12 mouse cellular contexts compared by ENCODE assay signal in genomic region chr5:92745390-92746253, GRCm38 (mm10).
DNase-seq lines count a peak whose midpoint lies in the region; ATAC-seq and TF ChIP-seq lines count a peak whose summit lies in the region.
"Had no signal": no experiment of that assay in that cellular context is flagged by ENCODE, and none has a peak within 500 bp of the region (broad histone marks: within the 10 kb centered on the region; RNA-seq: fewer than 3 reads in every experiment).

No protein-coding gene starts in this region.

- 36% methylated on average over 8 of the region's 8 CpGs for WGBS in liver, embryonic 14.5 days (ENCODE audit: insufficient replicate concordance)
- 90% methylated on average over 8 of the region's 8 CpGs for WGBS in forebrain, embryonic 12.5 days
- 82% methylated on average over 8 of the region's 8 CpGs for WGBS in hindbrain, embryonic 10.5 days

- ATAC-seq in liver, embryonic 14.5 days (ENCODE audit: insufficient read depth), result peak; percentile 55
- no peak for ATAC-seq in forebrain, embryonic 12.5 days (ENCODE audit: low FRiP score)

- no peak overlapping the region for H3K27ac ChIP-seq in liver, embryonic 14.5 days
- H3K27ac ChIP-seq in forebrain, embryonic 12.5 days, result no peak overlapping the region
- H3K27ac ChIP-seq in hindbrain, embryonic 10.5 days, result no peak overlapping the region
- H3K27ac ChIP-seq: embryonic facial prominence, embryonic 15.5 days; macrophage had no signal

- peak; percentile 73 to 81 for DNase-seq in heart, adult 18-20 months
- peak; percentile 69 to 77 for DNase-seq in heart, postnatal 10 days
- peak in 1 of 3 experiments; percentile 12 for DNase-seq in liver, embryonic 14.5 days (ENCODE audit: low read depth in 3 of 3, low spot score in 3 of 3)
- DNase-seq in lung, postnatal 4 days, result peak; percentile 50 to 74
- no peak for DNase-seq in spleen, postnatal 10 days (ENCODE audit: low spot score in 2 of 2)
- DNase-seq in kidney, postnatal 4 days, result no peak
- no peak for DNase-seq in hindbrain, embryonic 10.5 days (ENCODE audit: low spot score)
- DNase-seq: cerebellum, postnatal 25 days; spleen, adult 18-20 months had no signal

- no peak overlapping the region for H3K4me3 ChIP-seq in liver, embryonic 14.5 days (ENCODE audit: insufficient read depth in 1 of 2, low read depth in 2 of 2, low read length in 2 of 2)
- H3K4me3 ChIP-seq in forebrain, embryonic 12.5 days (replicated peaks), result no peak overlapping the region
- no peak overlapping the region for H3K4me3 ChIP-seq in hindbrain, embryonic 10.5 days
- H3K4me3 ChIP-seq: embryonic facial prominence, embryonic 15.5 days had no signal

- intact Hi-C loops in heart, postnatal 10 days (cut with DNase I), result loop anchor here (5.0 kb wide), 2 partner anchors 67 to 157 kb away; no protein-coding TSS in a partner anchor

- no peak overlapping the region for H3K9ac ChIP-seq in liver, embryonic 14.5 days (replicated peaks)
- no peak overlapping the region for H3K9ac ChIP-seq in forebrain, embryonic 12.5 days
- H3K9ac ChIP-seq: embryonic facial prominence, embryonic 15.5 days had no signal

- TF ChIP-seq CTCF in liver, embryonic 14.5 days (IDR thresholded peaks at IDR 0.05; ENCODE audit: low read depth), result no peak

- no peaks in the 10 kb centered on the region for H3K9me3 ChIP-seq in liver, embryonic 14.5 days (ENCODE audit: control insufficient read depth, low read length)
- H3K9me3 ChIP-seq in forebrain, embryonic 12.5 days, result no peaks in the 10 kb centered on the region
- no peaks in the 10 kb centered on the region for H3K9me3 ChIP-seq in hindbrain, embryonic 10.5 days
- H3K9me3 ChIP-seq: embryonic facial prominence, embryonic 15.5 days had no signal

- no peaks in the 10 kb centered on the region for H3K27me3 ChIP-seq in liver, embryonic 14.5 days (ENCODE audit: control insufficient read depth, insufficient read depth, low read length)
- H3K27me3 ChIP-seq in forebrain, embryonic 12.5 days, result no peaks in the 10 kb centered on the region
- no peaks in the 10 kb centered on the region for H3K27me3 ChIP-seq in hindbrain, embryonic 10.5 days (ENCODE audit: insufficient read depth, poor library complexity, severe bottlenecking)
- H3K27me3 ChIP-seq: embryonic facial prominence, embryonic 15.5 days had no signal

- H3K36me3 ChIP-seq in liver, embryonic 14.5 days (replicated peaks; ENCODE audit: control insufficient read depth, insufficient read depth, low read depth), result no peaks in the 10 kb centered on the region
- H3K36me3 ChIP-seq in forebrain, embryonic 12.5 days (replicated peaks), result no peaks in the 10 kb centered on the region
- H3K36me3 ChIP-seq in hindbrain, embryonic 10.5 days, result no peaks in the 10 kb centered on the region
- H3K36me3 ChIP-seq: embryonic facial prominence, embryonic 15.5 days had no signal

- H3K4me1 ChIP-seq in liver, embryonic 14.5 days (replicated peaks; ENCODE audit: control insufficient read depth in 2 of 2, insufficient read depth in 2 of 2, low read length in 1 of 2), result 0 out of 4 replicates have a peak, but pooled peaks cover 0 to 2% of the 10 kb centered on the region in 2 experiments
- H3K4me1 ChIP-seq in forebrain, embryonic 12.5 days, result no peaks in the 10 kb centered on the region
- peaks cover 14% of the 10 kb centered on the region; the same call in 1 of the 2 replicates for H3K4me1 ChIP-seq in hindbrain, embryonic 10.5 days (replicated peaks)
- H3K4me1 ChIP-seq: embryonic facial prominence, embryonic 15.5 days had no signal

- TF ChIP-seq EP300 in liver, embryonic 14.5 days (IDR thresholded peaks at IDR 0.05; ENCODE audit: low read depth), result no peak

- H3K4me2 ChIP-seq in liver, embryonic 14.5 days (ENCODE audit: low read depth), result no peak overlapping the region
- H3K4me2 ChIP-seq in forebrain, embryonic 12.5 days, result no peak overlapping the region
- H3K4me2 ChIP-seq: embryonic facial prominence, embryonic 15.5 days had no signal

Comparison
In these comparisons a context has a peak if more than half of its experiments do, and no peak if none do; other contexts are left out.
1. DNase-seq: peak in heart, adult 18-20 months (2 of 2), heart, postnatal 10 days (2 of 2) and lung, postnatal 4 days (2 of 2); none in spleen, postnatal 10 days (0 of 2), kidney, postnatal 4 days (0 of 2) and hindbrain, embryonic 10.5 days (single experiment).